Mouse (Mus musculus) left cerebral cortex, postnatal 4 days (tissue): ENCODE measurements around the gene Anks1b. TPM values are rescaled to one million over a fixed set of nuclear protein-coding genes. Genes with fewer than 3 reads are reported as not detected.

Experiments used
- DNase-seq: peaks from one replicate; pipeline ENCODE4 v3.0.0-alpha.2; 2022
- intact Hi-C: fragments of 180-260 bp; cut with DNase I; formaldehyde crosslinking; loops from one replicate; pipeline ENCODE4 v1.15.1; 2025
- total RNA-seq, 2 experiments: library from RNA; stranded (reverse); gene quantifications; 2 replicates each; pipeline ENCODE4 v1.2.3; 2021

Gene Anks1b
- total RNA-seq, result 100 to 1,000 TPM; 214 to 231 TPM

DNA sequence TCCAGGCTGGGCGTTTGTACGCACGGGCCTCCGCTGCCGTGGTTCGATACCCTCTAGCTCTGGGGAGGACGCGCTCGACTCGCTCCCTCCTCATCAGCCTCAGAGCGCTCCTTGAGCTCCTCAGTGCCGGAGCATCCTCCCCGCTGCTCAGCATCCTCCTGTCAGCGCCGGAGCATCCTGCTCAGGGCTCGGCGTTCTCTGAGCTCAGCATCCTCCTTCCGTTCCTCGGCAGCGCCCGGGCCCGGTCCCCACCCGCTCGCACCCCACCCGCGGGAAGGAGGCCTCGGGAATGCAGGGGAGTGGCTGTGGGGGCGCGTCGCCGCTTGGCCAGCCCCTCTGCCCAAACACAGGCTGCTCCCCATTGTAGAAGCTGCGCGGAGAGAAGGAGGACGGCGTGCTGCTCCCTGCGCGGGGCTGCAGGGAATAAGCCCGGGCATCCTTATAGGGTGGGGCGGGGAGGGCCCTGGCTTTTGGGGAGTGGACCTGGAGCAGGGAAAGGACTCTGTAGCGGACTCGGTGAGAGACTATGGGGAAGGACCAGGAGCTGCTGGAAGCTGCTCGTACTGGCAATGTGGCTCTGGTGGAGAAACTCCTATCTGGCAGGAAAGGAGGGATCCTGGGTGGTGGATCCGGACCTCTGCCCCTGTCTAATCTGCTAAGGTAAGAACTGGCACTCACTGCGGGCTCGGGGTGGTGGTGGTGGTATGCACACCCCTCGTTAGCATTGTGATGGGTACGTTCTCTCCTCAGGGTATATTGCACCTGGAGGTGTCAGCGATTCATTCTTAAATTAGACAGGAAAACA is at the start of gene Anks1b:
Anks1b (plus strand) TSS at position 364 of the 805 bp plus-strand sequence.
- intact Hi-C loops, result no loop called here

DNA sequence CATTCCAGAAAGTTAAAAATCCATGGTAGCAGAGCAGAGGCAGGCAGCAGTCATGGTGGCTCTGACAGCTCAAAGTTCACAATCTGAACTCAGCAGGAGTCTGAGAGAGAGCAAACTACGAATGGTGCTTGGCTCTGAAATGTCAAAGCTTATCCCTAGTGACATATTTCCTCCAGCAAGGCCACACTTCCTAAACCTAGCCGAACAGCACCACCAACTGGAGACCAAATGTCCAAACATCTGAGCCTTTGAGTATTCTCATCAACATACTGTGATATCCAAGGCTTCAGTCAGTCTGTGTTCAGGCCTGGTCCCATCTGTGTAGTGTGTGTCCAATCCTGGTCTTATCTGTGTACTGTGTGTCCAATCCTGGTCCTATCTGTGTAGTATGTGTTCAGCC is 49.4 kb upstream of the Anks1b start:
- DNase-seq, result no peak
- intact Hi-C loops, result no loop called here

More for the DNA sequence above, at the start of gene Anks1b:
- peak; percentile 78 for DNase-seq

DNA sequence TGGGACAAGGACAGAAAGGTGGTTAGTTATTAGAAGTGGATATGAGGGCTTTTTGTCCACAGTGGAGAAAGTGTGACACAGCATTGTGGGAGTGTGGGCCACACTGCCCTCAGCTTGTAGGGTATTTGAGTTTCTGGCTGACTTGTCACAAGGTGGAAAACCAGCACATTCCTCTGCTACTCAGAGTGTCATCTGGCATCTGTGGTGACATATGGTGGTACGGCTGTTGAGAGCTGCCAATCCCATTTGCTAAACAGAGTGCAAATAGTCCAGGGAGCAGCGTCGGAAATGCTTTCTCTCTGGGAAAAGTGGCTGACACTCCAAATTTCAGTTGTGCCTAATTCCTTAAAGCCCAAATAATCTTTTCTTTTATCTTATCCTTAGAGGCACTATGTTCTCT is 46.4 kb upstream of the Anks1b start:
- intact Hi-C loops, result no loop called here
- DNase-seq, result peak; percentile 16

DNA sequence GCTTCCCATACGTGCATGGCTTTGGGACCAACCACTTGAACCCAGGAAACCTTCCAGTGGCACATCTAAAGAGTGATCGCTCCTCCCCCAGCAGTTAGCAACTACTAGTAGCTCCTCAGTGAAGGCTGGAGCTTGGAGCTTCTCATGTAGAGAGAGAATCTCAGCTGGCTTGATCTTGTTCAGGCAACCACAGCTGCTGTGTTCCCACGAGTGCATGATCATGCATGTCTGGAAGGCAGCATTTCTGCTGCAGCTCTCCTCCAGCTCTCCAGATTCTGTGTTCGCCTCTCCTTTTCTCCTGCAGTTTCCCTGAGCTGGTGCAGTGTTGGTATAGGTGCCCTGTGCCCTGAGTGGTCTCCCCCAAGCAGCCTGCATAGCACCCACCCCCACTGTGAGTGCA is 41.0 kb upstream of the Anks1b start:
- no peak for DNase-seq
- intact Hi-C loops, result no loop called here

DNA sequence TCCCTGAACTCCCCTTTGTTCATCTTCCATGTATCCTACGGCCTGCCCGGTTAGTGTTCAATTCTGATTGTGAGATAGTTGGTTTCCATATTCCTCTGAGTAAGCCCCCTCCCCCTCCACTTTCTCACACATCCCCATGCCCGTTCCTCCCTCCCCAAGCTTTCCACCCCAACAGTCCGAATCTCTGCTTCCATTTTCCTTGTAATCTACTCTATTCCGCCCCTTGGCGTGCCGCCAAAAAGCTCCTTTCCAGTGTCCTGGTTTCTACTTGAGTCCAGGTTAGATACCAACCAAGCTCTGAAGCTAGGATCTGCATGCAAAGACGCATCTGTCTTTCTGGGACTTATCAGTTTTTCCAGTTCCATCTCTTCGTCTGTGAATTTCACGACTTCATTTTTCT is 40.1 kb upstream of the Anks1b start:
- intact Hi-C loops, result no loop called here
- peak; percentile 33 for DNase-seq

DNA sequence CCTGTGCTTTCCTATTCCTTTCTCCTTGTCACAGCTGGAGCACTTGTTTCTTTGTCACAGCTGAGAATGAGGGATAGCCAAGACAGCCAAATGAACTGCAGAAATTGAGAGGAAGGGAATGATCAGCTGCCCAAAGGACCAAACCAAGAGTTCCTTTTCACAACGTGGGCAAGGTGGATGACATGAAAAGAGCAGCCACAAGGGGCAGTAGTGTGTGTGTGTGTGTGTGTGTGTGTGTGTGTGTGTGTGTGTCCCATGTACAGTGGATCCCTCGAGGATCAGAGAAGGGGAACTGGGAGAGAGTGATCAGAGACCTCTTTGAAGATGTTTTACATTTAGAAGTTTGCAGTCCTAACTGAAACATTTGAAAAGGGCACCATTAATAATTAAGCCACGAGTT is 35.8 kb upstream of the Anks1b start:
- intact Hi-C loops, result no loop called here

DNA sequence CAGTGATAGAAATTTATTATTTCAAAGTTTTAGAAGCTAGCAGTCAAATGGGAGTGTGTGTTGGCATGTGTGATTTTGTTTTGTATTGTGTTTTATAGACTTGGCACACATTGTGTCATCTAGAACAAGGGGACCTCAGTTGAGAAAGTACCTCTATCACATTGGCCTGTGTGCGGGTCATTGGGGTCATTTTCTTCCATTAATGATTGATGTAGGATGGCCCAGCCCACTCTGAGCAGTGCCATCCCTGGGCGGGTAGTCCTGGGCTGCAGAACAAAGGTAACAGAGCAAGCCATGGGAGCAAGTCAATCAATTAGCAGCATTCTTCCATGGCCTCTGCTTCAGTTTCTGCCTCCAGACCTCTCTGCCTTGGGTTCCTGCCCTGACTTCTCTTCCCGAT is 34.5 kb upstream of the Anks1b start:
- DNase-seq, result no peak
- intact Hi-C loops, result no loop called here

More for the DNA sequence above, 35.8 kb upstream of the Anks1b start:
- no peak for DNase-seq

DNA sequence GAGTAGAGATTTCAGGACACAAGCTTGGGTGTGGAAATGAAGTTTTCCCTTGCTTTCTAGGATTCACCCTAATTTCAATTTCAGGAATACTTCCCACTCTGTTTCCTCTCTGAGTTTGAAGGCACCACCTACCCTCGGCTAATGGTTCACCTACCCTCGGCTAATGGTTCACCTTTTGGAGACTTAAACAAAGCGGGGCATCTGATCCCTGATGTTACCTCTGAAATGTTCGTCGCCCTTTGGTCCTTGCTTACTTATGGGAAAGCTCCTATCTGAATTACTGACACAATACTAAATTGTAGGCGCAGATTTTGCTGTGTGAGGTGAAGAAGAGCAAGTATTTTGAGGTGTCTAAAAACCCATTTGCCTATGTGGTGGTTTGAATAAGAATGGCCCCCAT is 22.4 kb upstream of the Anks1b start:
- no peak for DNase-seq
- intact Hi-C loops, result no loop called here

DNA sequence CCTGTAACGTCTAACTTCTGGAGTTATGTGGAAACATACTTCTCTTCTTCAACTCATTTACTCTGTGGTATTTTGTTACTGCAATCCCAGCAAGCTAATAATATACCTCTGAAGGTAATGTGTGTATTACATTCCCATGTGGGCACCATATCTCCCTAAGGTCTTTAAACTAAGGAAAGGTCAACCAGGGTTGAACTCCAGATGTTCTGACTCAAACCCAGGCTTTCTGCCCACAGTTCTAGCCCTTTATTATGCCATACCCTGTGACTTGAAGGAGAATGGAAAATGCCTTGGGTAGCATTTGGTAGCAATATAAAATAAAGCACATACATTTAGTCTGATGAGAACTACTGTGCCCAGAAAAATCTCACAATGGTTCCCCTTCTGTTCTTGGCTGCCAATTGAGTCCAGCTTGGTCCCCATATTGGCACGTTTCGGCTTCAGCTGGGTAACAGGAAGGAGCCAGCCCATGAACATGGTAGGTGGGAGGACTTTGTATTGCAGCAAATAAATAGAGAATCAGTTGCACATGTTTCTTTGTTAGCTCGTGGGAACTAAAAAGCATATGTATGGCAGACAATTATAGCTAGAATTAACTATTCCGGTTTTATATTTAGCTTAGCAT is 17.9 kb upstream of the Anks1b start:
- intact Hi-C loops, result no loop called here
- DNase-seq, result no peak

DNA sequence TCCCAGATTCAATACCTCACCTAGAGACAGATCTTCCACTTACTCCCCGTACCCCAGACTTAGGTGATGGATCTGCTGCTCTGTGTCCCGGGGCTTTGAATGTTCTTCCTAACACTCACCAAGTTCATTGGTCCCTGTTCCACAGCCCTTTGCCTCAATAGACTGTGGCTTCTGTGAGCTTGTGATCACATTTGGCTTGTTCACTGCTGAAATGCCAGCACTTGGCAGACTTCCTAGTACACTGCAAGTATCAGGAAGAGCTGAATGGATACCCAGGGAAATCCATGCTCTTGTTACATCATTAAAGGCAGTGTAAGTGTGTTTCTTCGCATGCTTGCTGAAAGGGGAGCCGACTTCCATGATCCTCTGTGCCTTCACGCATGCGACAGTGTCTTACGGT is 17.0 kb upstream of the Anks1b start:
- DNase-seq, result peak; percentile 22
- intact Hi-C loops, result no loop called here

DNA sequence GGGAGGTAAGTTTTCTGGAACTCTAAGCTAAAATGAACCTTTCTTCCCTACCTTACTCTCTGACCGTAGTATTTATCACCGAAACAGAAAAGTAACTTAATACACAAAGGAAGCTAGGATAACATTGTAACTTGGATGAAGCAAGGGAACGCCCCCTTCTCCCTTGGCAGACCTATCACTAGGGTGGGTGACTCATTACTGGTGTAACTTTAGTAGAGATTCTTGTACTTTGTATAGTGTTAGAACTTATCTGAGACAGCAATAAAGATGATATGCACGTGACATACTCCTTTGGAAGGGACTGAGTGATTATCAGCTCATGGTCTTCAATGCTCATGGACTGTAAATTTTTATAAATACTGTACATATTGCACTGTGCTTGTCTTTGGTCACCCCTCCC is 5.1 kb upstream of the Anks1b start:
- DNase-seq, result no peak
- intact Hi-C loops, result no loop called here

DNA sequence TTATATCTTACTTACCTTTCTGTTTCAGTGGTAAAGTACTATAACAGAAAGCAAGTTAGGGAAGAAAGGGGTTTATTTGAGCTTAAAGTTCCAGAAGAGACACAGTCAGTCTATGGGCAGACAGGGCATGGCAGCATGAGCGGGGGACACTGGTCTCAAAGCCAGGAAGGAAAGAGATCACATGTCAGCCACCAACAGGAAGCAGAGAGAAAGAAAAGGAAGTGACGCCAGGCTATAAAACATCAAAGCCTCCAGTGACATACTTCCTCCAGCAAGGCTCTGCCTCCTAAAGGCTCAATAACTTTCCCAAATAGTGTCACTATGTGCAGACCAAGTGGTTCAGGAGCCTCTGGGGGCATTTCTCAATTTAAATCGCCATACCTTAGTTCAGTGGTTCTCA is 4.5 kb upstream of the Anks1b start:
- intact Hi-C loops, result no loop called here
- DNase-seq, result no peak

DNA sequence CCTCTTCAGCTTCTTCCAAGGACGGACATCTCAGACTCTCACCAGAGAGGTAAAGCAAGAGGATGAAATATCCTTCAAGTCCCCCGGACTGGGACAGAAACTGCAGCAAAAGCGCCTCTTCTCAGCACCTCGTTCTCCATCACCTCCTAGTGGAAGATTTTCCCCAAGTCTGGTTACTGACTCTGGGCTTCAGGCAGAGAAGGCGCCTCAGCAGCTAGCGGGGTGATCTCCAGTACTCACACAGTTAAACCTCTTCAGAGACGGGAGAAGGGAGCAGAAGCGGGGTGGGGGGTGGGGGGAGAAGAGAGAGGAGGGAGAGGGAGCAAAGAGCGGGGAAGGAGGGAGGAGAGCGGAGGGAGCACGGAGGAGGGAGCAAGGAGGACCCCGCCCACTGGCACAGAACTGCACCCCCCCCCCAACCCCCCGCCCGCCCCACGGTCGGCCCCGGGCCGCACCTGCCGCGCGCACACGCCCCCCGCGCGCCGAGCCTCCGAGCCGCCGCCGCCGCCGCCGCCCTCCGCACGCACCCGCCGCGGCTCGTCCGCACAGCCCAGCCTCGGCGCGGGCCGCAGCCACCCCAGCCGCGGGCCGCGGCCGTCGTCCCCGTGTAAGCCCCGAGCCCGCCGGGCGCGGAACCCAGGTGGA is 686 bp upstream of the Anks1b start:
- intact Hi-C loops, result no loop called here
- peak; percentile 77 for DNase-seq

DNA sequence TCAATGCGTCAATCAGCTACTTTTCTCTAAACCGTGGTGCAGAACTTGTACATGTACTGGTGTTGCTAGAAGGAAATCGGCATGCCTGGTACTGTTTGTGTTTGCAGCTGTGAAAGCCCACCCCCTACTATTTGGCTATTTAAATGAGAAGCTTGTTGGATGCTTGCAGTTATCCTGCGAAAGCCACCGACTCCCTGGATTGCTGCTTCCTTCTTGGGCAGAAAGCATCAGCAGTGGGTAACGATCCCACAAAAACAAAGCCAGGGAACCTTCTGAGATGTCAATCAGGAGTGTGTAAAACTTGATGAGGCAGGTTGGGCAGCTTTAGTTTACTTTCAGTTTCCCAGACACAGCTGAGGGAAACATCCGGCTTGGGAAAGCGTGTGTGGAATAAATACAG is 727 bp downstream of the Anks1b start:
- no peak for DNase-seq
- intact Hi-C loops, result no loop called here

DNA sequence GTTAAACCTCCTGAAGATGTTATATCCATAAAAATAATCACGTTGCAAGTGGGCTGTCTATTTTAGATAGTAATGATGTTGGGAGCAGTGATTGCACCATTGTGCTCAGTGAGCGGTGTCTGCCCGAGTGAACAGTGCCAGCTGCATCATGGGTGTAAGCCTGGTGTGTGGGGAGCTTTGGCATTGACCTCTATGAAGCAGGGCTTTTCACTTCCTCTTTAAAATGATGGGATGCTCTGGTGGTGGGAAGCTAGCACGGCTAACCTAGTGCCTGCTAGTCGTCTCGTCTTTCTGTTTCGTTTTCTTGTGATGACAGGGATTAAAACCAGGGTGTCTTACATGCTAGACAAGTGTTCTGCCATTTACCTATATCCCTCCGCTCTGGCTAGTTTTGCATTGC is 10.3 kb downstream of the Anks1b start:
- no peak for DNase-seq
- intact Hi-C loops, result no loop called here

DNA sequence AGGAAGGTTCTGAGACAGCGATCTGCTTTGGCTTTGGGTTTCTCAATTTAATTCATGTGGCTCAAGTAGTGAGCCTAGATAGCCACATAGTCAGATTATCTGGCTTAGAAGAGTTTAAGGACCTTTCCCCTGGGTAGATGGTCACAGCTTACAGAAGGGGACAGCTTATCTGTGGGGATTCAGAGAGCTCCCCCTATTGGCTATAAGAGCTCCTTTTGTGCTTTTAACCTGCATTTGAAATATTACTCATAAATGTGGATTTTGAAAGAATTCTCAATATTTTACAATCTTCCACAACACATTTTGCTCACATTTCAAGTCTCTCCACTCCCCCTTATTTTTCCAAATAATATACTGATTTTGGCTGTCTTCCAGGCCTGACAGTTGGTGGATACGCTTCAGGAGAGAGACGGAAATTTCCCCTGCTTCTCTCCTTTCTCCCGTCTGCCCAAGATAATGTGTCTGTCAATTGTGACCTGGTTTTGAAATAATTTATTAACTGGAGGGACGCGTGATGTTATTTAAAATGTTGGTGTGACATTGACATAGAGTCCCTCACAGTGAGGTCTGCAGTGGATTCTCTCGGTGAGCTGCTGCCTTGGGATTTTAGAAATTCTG is 29.5 kb downstream of the Anks1b start:
- intact Hi-C loops, result no loop called here
- peak; percentile 19 for DNase-seq

DNA sequence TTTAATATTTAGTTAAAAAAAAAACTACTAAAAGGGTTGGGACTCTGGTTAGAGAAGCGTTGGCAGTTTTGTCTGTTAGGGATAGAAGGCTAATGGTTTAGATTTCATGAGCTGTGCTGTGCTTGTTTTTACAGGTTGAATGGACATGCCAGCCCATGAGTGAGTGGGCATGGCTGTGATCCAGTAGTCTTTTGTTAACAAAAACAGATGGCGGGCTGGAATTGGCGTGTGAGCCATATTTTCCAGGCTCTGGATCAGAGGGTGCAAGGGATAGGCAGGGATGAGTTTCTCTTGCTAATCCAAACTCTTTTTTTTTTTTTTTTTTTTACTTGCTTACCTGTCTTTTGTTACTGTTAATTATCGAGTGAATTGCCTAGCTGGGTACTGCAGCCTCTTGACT is 38.6 kb downstream of the Anks1b start:
- intact Hi-C loops, result no loop called here
- DNase-seq, result peak; percentile 80

DNA sequence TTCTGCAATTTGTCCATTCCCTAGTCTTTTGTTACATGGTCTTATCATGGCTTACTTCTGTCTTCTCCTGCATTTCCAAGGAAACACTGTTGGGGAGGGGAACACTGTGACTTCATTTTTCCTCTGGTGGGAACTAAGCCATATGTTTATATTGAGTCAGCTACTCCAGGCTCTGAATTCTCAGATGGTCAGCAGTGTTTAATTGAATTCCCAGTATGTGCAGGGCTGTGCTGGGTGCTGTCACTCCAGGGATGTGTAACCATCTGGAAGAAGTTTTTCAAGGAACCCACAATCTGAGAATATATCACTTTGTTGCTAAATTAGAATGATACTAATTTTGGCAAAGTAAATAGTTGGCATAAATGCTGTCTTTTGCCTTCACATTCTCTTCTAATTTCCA is 39.9 kb downstream of the Anks1b start:
- intact Hi-C loops, result no loop called here
- DNase-seq, result peak; percentile 5

DNA sequence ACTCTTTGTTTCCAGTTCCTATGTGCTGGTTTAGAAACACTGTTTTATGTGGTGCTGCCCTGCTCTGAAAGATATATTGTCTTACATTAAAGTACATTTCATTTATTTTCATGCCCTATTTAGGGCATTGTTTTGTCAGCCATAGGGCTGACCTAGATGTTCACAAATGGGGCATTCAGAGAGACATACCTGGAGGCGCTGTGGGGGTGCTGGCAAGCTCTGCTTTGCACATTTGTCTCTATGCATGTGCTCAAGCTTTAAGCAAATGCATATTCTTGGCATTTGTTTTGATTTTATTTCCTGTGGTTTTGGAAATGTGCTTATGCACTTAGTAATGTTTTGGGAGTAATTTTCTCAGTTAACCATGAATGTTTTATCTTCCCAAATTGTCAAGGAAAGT is 43.8 kb downstream of the Anks1b start:
- peak; percentile 61 for DNase-seq

DNA sequence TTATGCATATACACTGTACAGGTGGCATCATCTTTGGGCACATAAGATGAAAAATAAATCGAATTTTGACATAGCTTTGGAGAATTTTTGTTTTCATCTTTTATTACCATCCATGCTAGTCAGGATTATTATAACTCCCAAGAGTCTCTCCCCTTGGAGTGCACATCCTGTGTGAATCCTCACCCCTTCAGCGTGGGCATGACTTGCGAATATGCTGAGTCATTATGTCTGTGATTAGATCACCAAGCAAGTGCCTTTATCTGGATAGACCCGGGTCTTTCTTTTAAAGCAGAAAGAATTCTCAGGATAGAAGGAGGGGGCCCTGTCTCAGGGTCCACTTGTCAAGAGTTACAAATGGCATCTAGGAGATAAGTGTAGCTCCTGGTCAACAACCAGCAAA is 48.7 kb downstream of the Anks1b start:
- no peak for DNase-seq
- intact Hi-C loops, result no loop called here

More for the DNA sequence above, 43.8 kb downstream of the Anks1b start:
- intact Hi-C loops, result no loop called here

DNA sequence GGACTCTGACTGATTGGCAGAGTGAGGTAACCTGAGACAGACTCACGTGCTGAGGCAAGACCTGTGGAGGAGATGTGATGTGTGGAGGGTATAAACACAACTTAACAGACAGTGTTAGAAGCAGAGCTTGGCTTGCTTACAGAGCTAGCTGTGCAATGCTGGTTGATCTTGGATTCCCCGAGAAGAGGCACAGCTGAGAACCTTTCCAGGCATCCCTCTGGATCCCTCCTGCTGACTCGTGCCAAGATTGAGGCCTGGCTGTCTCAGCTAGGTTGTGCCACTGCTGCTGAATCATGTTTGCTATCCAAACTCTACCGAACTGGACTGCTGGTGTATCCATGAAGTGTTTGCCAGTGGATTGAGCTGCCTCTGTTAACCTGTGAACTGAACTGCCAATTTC is 68.9 kb downstream of the Anks1b start:
- intact Hi-C loops, result no loop called here
- DNase-seq, result no peak
